Mouse (Mus musculus) retina, postnatal 1 day (tissue): ENCODE results near the gene Ncbp1.
A peak's percentile ranks its signal among the peaks of the same experiment; 100 is the strongest.
"Not testable (repeated sequence)": the region's sequence is repeated elsewhere in the genome, so short reads cannot be mapped to it uniquely, and the experiment has no call there.

ENCODE experiments used
- DNase-seq: peaks from one replicate; pipeline ENCODE4 v3.0.0-alpha.2; 2012

The Ncbp1 gene

DNA sequence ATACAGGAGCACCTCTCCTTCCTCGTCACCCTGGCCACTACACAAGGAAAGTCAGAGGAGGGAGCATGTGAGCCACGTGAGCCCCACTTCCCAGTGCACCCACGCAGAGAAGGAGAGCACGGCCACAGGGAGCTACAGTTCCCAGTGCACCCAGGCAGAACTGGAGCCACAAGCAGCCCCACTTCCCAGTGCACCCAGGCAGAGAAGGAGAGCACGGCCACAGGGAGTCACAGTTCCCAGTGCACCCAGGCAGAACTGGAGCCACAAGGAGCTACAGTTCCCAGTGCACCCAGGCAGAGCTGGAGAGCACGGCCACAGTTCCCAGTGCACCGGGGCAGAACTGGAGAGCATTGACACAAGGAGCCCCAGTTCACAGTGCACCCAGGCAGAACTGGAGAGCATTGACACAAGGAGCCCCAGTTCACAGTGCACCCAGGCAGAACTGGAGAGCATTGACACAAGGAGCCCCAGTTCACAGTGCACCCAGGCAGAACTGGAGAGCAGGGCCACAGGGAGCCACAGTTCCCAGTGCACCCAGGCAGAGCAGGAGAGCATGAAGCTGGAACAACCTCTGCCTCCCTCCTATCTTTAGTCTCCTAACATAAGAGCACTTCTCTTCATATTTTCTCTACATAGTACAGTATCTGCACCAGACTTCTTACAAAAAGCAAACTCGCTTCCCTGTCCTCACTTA is 9.0 kb upstream of the Ncbp1 start:
- DNase-seq: no peak

DNA sequence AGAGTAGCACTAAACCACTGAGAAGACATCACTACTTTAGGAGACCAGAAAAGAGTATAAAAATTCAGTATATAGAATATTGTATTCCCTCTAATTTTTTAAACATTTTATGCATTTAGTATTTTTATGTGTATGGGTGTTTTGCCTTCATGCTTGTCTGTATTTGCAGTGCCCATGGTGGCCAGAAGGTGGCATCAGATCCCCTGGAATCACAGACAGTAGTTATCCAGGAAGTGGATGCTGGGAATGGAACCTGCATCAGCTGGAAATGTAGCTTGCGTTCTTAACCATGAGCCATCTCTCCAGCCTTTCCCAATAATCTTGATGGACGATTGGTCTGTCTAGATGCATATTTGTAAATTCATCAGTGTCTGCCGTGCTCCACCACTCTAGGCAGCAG is 8.2 kb upstream of the Ncbp1 start:
- DNase-seq: peak; percentile 70

DNA sequence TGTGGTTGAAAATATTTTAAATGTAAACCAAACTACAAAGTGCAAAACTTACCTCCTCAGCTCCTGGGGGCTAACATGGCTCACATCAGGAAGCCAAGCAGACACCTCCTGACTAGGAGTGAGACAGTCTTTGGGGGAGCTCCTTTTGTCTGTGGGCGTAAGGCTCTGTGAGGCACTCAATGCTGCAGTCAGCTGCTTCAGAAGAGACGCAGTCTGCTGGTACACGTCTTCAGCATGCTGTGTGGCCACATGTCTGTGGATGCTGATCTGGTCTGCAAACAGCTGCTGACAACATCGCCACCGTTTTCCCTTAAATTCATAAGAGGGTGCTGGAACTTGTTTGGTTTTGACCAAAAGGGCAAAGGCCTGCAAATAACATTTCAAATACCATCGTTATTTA is 6.6 kb upstream of the Ncbp1 start:
- DNase-seq: no peak

DNA sequence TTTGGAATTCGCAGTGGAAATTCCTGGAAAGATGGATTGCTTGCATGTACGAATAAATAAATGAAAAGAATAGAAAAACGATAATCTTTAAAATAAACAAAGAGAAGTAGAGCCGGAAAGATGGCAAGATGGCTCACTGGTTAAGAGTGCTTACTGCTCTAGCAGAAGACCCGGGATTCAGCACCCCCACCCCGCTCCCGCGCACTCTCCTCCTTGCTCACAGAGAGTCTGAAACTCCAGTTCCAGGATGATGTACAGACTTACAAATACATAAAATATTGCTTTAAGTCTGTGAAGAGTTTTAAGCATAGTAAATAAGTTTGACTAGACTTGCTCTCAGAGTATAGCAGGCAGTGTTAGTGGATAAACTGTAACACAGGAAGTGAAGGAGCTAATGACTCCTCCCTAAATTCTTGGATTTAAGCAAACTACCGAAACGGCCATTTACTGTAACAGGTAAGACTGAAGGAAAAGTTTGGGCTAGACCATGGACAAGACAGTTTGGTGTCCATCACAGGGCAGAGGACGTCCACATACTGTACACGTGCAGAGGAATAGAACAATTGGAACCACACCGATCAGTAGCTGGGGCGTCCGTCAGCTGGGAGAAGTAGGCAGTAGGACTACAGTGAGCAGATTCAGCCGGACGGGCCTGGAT is 655 bp upstream of the Ncbp1 start:
- DNase-seq: no peak

DNA sequence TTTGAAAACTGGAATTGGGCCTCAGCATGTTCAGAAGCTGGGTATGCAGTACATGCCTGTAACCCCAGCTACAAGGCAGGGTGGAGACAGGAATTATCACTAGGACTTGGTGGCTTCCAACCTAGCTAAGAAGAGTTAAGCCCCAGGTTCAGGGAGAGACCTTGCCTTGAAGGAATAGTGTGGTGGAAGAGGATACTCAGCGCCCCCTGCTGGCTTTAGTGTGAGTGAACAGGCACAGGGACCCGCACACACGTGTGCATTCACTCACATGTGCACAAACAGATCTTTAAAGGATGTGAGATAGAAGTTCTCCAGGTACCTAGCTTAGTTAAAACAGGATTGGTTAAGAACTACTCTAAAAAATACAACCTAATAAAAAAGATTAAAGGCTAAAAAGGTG is 5.9 kb downstream of the Ncbp1 start:
- DNase-seq: peak; percentile 18

DNA sequence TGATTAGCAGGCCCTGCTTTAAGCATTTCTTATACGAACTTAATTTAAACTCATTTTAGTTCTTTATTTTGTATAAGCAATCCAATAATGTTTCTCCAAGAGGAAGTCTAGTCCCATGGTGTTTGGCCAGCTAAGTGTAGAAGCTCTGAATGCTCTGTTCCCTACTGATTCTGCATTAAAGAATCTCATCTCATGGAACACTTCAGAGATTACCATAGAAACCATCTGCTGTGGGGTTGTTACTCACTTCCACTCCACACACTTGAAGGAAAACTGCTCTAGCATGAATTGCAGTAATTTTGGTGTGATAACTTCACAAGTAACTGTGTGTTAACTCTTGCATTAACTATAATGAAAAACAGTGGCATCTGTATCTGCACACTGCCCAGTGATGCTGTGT is 8.5 kb downstream of the Ncbp1 start:
- no peak for DNase-seq

DNA sequence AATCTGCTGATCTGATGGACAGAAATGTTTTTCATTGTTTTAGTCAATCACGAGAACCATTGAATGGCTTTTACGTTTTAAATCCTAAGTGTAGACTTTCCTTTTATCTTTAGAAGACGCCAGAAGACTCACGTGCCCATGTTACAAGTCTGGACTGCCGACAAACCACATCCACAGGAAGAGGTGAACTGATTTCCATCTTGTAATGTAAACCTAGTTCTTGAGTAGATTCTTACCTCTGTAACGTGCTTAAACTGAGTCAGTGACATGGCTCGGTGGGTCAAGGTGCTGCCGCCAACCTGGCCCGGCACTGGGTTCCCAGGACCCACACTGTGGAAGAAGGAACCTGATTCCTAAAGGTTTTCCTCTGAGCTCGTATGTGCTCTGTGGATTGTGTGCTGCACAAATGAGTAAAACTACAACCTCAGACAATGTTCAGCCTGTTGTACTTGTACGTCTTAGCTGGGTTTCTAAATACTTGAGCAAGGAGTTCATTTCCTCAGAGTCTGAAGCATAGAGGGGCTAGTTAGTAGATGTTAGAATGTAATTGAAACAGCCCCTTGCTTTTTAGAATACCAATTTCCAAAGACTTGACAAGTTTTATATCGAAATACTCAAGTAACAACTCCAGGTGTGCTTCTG is 13.6 kb downstream of the Ncbp1 start:
- no peak for DNase-seq

DNA sequence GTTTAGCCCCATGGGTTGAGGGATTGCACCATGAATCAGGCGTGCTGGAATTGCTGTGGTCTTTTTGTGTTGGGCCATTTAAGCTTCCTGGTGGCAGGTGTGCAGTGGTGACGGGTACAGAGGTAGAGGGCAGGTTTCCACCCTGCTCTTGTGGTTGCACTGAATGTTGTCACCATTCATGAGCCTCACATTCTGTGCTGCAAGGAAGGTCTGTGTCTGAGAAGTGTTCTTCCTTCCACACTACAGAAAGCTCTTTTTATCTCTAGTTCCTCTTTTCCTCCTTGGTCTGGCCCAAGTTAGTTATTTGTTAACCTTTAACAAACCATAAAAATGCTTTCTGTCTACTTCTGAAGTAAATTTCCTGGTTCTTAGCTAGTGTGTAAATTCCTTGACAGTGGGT is 25.6 kb downstream of the Ncbp1 start:
- no peak for DNase-seq

DNA sequence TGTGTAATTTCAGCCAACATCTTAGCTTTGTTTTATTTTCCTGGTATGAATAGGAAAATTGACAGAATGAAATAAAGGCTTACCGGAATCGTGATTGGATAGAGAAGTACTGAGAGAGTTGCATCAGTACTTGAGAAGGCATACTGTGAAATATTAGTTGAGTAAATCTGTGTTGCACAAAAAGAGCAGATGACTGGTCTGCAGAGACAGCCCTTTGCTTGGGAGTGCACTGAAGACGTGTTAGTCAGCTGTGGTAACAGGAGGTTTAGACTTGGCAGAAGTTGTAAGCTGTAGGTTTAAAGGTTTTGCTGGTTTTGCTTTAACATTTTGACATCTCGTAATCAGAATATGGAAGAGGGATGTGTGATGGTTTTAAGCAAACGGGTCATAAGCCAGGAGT is 27.4 kb downstream of the Ncbp1 start:
- no peak for DNase-seq

DNA sequence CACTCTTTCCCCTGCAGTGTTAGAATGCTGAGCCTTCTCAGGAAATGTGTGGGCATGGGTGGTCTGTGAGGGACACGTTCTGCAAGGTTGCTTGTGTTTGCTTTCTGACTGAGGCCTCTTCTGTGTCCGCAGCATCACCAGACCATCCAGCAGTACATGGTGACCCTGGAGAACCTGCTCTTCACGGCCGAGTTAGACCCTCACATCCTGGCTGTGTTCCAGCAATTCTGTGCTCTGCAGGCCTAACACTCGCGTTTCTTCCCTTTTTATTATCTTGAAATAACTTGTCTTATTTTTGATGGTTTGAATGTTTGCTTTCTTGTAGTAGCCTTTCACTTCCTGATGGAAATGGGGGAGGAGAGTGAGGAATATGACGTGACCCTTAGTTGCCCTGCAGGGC is 33.3 kb downstream of the Ncbp1 start:
- no peak for DNase-seq

DNA sequence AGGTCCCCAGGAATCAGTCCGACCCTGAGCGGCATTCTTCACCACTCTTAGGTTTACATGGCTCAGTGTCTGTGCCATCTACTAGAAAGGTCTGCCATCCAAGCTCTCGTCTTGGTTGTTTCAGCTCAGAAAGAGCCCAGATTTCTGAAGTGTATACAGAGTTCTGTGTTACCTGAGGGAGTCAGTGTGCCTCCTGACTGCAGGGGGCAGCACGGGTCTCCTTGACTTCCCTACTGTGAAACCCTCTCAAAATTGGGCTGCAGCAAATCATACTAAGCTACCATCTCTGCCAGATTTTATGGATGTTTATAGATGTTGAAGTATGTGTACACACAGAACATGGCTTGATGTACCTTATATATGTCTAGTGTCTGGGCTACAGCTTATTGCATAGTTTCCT is 37.9 kb downstream of the Ncbp1 start:
- no peak for DNase-seq

DNA sequence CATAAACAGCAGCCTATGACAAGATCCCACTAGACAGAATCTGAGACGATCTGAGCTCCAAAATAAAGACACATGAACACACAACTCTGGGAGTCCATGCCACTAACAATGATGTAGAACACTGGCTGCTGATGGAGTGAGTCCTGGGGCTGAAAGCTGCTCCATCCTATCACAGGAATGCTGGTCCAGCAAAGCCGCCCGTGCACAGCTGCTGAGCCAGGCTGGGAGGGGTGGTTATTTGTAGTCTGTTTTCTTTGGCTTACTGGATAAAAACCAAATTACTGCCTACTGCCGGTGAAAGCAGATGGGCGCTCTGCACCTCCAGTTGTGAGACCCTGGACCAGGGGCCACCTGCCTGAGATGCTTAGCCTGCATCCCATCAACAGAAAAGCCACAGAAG is 38.6 kb downstream of the Ncbp1 start:
- no peak for DNase-seq

DNA sequence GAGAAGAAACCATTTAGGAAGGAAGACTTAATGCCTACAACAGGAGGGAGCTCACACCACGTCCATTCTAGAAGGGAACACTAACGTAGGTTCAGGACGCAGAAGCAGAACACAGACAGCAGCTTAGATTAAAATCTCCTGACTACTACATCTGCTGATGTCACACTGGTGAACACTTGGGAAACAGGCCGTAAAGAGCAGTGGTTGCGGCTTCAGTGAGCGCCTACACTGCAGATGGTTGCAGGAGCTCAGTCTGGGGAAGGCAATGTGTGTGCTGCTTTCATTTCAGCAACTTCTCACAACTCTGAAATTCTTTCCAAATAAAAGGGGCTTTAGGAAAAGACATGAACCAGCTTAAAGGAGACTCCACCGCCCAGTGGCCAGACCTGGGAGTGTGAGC is 39.1 kb downstream of the Ncbp1 start:
- DNase-seq: no peak

DNA sequence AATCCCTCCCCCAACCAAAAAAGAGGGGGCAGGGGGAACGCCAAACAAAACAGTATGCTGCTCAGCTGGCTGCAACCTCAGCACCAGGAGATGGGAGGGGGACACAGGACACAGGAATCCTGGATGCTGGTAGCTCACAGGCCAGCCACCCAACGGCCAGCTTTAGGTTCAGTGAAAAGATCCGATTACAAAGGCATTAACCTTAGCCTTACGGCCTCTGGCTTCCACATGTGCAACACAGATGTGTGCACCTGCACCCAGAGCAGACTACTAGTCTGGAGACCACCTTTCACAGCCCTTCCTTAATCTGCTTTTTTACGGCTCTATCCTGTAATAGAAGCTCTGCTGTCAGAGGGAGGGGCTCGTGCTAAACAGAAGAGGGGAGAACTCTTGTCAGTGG is 42.8 kb downstream of the Ncbp1 start:
- no peak for DNase-seq

DNA sequence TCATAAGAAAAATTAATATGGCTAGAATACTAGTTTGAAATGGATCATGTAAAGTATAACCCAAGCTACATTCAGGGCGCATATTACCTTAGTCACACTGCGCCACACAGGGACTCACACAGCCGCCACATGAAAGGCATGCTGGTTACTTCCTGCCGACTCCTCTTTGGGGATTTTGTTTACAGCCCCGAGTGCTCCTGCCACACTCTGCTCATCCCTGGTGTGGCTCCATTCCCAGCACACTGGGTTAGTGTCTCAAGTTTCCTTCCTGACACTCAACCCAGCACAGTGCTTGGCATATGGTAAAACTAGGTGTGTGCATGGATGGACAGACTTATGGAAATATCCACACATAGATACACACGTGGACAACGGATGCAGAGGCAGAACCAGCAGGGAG is 43.8 kb downstream of the Ncbp1 start:
- DNase-seq: no peak

DNA sequence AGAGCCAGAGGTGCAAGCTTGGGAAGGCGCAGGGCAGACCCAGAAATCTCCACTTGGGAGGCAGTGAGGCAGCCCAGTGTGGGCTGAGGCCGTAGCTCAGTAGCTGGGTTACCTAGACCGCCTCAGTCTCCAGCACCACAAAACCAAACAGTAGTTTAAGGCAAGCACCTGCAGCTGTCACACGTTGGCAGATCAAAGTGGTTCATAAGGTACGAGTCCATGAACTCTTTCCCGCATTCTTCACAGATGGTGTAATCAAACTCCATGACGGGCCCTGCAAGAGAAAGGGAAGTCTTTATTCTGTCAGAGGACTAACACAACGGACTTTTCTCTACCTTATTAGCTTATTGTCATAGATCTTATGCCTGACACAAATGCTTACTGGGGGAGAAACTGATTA is 47.0 kb downstream of the Ncbp1 start:
- DNase-seq: no peak

DNA sequence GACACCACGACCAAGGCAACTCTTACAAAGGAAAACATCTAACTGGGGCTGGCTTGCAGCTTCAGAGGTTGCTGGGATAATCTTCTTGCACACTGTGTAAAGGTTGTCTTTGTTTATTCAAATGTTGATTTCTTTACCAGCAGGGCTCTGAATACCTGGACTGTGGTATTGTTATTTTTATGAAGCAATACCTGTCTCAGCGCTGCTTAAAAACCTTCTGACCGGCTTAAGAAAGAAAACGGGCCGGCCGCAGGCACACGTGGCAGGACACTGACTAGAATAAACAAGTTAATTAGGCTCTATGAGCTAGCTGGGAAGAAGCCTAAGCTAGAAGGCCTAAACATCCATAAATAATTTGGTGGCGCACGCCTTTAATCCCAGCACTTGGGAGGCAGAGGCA is 47.5 kb downstream of the Ncbp1 start:
- DNase-seq: no peak

DNA sequence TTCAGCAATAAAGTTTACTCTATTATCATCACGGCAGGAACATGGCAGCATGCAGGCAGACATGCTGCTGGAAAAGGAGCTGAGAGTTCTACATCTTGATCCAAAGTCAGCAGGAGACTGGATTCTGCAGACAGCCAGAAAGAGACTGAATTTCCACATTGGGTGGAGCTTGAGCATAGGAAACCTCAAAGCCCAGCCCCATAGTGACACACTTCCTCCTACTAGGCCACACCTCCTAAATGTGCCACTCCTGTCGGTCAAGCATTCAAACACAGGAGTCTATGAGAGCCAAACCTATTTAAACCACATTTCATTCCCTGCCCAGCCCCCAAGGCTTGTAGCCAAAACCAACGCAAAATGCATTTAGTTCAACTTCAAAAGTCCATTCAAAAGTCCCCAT is 48.1 kb downstream of the Ncbp1 start:
- DNase-seq: no peak

DNA sequence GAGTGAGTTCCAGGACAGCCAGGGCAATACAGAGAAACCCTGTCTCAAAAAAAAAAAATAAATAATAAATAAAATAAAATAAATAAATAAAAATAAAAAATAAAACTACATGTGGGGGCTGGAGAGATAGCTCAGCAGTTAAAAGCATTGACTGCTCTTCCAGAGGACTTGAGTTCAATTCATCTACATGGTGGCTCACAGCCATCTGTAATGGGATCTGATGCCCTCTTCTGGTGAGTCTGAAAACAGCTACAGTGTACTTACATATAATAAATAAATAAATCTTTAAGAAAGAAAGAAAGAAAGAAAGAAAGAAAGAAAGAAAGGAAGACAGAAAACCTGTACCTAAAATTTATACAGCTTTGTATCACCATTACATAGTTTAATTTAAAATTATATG is 53.6 kb downstream of the Ncbp1 start:
- not testable (repeated sequence) for DNase-seq

DNA sequence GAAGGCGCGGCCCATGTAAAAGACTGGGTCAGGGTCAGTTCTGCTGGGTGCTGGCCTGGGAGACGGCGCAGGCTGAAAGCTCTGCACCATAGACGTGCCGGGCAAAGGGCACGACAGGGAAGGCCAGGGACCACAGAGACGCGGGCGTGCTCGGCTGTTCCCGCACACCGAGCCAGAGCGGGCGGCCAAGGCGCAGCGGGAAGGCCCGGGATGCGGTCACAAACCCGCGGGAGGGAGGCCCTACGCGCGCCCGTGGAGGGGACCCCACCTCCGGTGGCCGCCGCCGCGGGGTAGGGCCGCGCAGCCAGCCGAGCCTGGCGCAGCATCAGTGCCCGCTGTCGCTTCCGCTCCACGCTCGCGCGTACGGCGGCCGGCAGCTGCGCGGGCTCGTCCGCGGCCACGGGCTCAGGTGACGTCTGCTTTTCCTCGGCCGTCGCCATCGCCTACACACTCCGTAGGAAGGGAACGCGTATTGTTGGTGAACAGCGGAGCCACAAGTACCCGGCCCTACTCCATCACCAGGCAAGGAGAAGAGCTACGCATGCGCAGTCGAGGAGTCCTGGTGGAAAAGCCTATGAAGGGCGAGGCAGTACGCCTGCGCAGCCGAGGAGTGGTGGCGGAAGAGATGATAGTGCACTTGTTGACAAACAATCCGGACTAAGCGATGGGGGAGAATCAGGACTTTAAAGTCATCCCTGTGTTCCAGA is 57.5 kb downstream of the Ncbp1 start, which contains the start of gene Xpa:
TSS of gene Xpa (minus strand) at position 531 of the 707 bp plus-strand sequence.
- peak; percentile 98 for DNase-seq

DNA sequence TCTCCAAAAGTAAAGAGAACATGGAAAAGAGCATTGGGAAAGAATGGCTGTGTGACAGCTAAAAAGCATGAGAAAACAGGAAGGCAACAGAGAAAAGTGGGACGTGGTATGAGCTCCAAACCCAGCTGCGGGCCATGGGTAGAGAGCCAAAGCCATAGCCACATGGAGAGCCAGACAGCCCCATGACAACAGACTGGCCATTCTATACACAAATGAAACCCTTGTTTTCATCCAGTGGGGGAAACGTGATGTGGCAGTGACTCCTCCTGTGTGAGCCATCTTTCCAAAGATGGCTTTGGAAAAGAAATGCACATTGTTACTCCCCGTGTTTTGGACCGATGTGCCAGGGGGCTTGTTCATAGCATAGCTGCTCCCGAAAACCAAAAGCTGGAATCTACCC is 58.1 kb downstream of the Ncbp1 start:
- DNase-seq: no peak

DNA sequence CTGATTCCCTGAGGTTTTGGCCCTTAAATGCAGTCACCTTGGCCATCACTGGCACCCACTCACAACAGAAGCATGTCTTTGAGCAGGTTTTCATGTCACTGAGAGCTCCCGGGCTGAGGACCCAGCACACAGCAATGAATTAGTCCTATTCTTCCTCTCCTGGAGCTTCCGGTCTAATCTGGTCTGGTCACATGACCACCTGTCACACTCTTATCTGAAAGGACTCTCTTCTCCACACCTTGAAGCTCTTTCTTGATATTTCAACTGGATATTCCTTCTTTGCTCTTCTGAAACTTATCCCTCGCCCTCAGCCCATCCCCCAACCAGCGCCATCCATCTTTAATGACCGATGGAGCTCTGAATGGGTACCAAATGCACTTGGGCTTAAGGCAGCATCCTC is 59.7 kb downstream of the Ncbp1 start:
- no peak for DNase-seq

DNA sequence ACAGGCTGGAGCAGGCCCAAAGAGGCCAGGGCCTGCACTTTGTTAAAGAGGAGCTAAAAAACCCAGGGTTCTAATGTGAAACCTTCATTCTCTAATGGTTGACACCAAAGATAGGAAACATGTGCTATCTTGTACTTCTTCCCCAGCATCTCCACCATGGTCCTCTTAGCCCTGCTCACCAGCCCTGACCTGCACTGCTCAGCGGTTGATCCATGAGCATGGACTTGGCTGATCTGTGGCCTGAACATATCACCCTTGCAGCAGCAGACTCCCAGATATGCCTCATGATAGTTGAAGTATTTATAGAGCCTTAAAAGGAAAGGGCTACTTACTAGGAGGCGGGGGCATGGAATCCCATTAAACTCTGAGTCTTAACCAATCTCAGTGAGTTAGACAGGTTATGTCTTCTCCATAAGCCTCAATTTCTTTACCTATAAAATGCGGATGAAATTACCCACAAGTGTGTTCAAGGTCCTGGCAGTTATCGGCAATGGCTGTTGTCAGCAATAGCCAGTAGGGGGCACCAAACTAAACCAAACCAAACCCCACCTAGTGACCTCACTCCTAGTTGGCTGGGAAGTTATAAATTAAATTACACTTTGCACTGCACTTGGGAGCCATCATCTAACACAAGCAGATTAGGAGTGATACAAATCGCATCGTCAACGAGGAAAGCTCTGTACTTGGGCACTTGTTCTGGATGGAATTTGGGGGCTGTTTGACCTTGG is 63.6 kb downstream of the Ncbp1 start:
- DNase-seq: peak; percentile 85
